Mouse (Mus musculus): Measurements from ENCODE around the gene Gtpbp2. TPM values are rescaled to one million over a fixed set of nuclear protein-coding genes. Genes with fewer than 3 reads are reported as not detected.
A peak's percentile ranks its signal among the peaks of the same experiment; 100 is the strongest.

Gtpbp2 gene
- polyA plus RNA-seq, 1 experiment from 2014 or later: 25.1 TPM

- no peak overlapping the region for H3K27ac ChIP-seq
- peaks cover 34% of the 10 kb centered on the region for H3K36me3 ChIP-seq
- no peak for ATAC-seq
- no peak overlapping the region for H3K4me3 ChIP-seq (replicated peaks)
- H3K9me3 ChIP-seq: no peaks in the 10 kb centered on the region
- no peak overlapping the region for H3K9ac ChIP-seq
- H3K27me3 ChIP-seq (replicated peaks): no peaks in the 10 kb centered on the region
- H3K4me1 ChIP-seq (replicated peaks): no peaks in the 10 kb centered on the region
- H3K4me2 ChIP-seq (replicated peaks): no peak overlapping the region
- 88% methylated on average over 4 of the region's 4 CpGs for WGBS
Observed at GRCm38 (mm10) chr17:46182273-46182672, 21.4 kb downstream of the Gtpbp2 start.

GRCm38 (mm10) chr17:46188829-46189228 is 28.0 kb downstream of the Gtpbp2 start:
- H3K9ac ChIP-seq: no peak overlapping the region
- H3K4me1 ChIP-seq (replicated peaks): no peaks in the 10 kb centered on the region
- H3K27me3 ChIP-seq (replicated peaks): no peaks in the 10 kb centered on the region
- no peak overlapping the region for H3K27ac ChIP-seq
- H3K4me2 ChIP-seq (replicated peaks): no peak overlapping the region
- H3K4me3 ChIP-seq (replicated peaks): no peak overlapping the region
- no peak for ATAC-seq
- WGBS: 93% methylated on average over 2 of the region's 2 CpGs
- H3K9me3 ChIP-seq: no peaks in the 10 kb centered on the region
- peaks cover 40% of the 10 kb centered on the region for H3K36me3 ChIP-seq

- no peak overlapping the region for H3K9ac ChIP-seq
- no peak overlapping the region for H3K27ac ChIP-seq
- peak overlapping the region; percentile 80 for H3K4me2 ChIP-seq (replicated peaks)
- no peaks in the 10 kb centered on the region for H3K9me3 ChIP-seq
- no peak for ATAC-seq
- H3K4me1 ChIP-seq (replicated peaks): peaks cover 8% of the 10 kb centered on the region; the same call in 1 of the 2 replicates
- H3K36me3 ChIP-seq: peaks cover 11% of the 10 kb centered on the region; the same call in 1 of the 2 replicates
- no peaks in the 10 kb centered on the region for H3K27me3 ChIP-seq (replicated peaks)
- 44% methylated on average over 6 of the region's 6 CpGs for WGBS
- peak overlapping the region; percentile 84 for H3K4me3 ChIP-seq (replicated peaks)
Observed at GRCm38 (mm10) chr17:46201151-46201550, 40.3 kb downstream of the Gtpbp2 start.

- peak within 1 kb of the TSS; percentile 81 for H3K4me2 ChIP-seq (replicated peaks)
- peaks cover 9% of the 10 kb centered on the region; the same call in 1 of the 2 replicates for H3K36me3 ChIP-seq
- peak within 1 kb of the TSS; percentile 84 for H3K4me3 ChIP-seq (replicated peaks)
- peak within 1 kb of the TSS; percentile 91 for H3K27ac ChIP-seq
- peak within 1 kb of the TSS; percentile 82 for H3K9ac ChIP-seq
- H3K4me1 ChIP-seq (replicated peaks): peaks cover 8% of the 10 kb centered on the region; the same call in 1 of the 2 replicates
- under 1% methylated on average over 66 of the region's 66 CpGs for WGBS
- H3K9me3 ChIP-seq: no peaks in the 10 kb centered on the region
- peak; percentile 97 for ATAC-seq
- H3K27me3 ChIP-seq (replicated peaks): no peaks in the 10 kb centered on the region
Observed at GRCm38 (mm10) chr17:46202421-46203071, 41.7 kb downstream of the Gtpbp2 start, which contains the start of the genes Polh and Xpo5. Polh (minus strand) TSS chr17:46202645. Xpo5 (plus strand) TSS chr17:46202782.

- peaks cover 8% of the 10 kb centered on the region; the same call in 1 of the 2 replicates for H3K4me1 ChIP-seq (replicated peaks)
- peak overlapping the region; percentile 91 for H3K27ac ChIP-seq
- WGBS: under 1% methylated on average over 20 of the region's 20 CpGs
- ATAC-seq: peak; percentile 28
- peak overlapping the region; percentile 82 for H3K9ac ChIP-seq
- peak overlapping the region; percentile 81 for H3K4me2 ChIP-seq (replicated peaks)
- H3K9me3 ChIP-seq: no peaks in the 10 kb centered on the region
- H3K27me3 ChIP-seq (replicated peaks): no peaks in the 10 kb centered on the region
- H3K4me3 ChIP-seq (replicated peaks): peak overlapping the region; percentile 84
- peaks cover 14% of the 10 kb centered on the region; the same call in 1 of the 2 replicates for H3K36me3 ChIP-seq
Observed at GRCm38 (mm10) chr17:46203078-46203477, 42.2 kb downstream of the Gtpbp2 start.

GRCm38 (mm10) chr17:46206676-46207075 is 45.8 kb downstream of the Gtpbp2 start:
- H3K27ac ChIP-seq: no peak overlapping the region
- no peak overlapping the region for H3K4me2 ChIP-seq (replicated peaks)
- no peak for ATAC-seq
- H3K27me3 ChIP-seq (replicated peaks): no peaks in the 10 kb centered on the region
- no peak overlapping the region for H3K4me3 ChIP-seq (replicated peaks)
- H3K4me1 ChIP-seq (replicated peaks): 0 out of 2 replicates have a peak, but pooled peaks cover 6% of the 10 kb centered on the region
- H3K36me3 ChIP-seq: peaks cover 34% of the 10 kb centered on the region
- no peak overlapping the region for H3K9ac ChIP-seq
- no peaks in the 10 kb centered on the region for H3K9me3 ChIP-seq

GRCm38 (mm10) chr17:46210550-46210949 is 49.7 kb downstream of the Gtpbp2 start:
- WGBS: 72% methylated on average over 3 of the region's 3 CpGs
- no peaks in the 10 kb centered on the region for H3K4me1 ChIP-seq (replicated peaks)
- peaks cover 58% of the 10 kb centered on the region for H3K36me3 ChIP-seq
- no peaks in the 10 kb centered on the region for H3K9me3 ChIP-seq
- no peak for ATAC-seq
- H3K9ac ChIP-seq: no peak overlapping the region
- no peak overlapping the region for H3K4me3 ChIP-seq (replicated peaks)
- no peak overlapping the region for H3K4me2 ChIP-seq (replicated peaks)
- H3K27ac ChIP-seq: no peak overlapping the region
- no peaks in the 10 kb centered on the region for H3K27me3 ChIP-seq (replicated peaks)

Other genes starting within 250 kb of the Gtpbp2 start
- gene Vegfa, start 128.7 kb upstream of the Gtpbp2 start, polyA plus RNA-seq (2015; fragmentation: Nextera tagmentation; extraction: Ambion mirVana): 3.6 and 4.7 TPM in 2 replicates
- 153 and 158 TPM in 2 replicates for gene Mrps18a, start 50.0 kb upstream of the Gtpbp2 start, polyA plus RNA-seq (2015; fragmentation: Nextera tagmentation; extraction: Ambion mirVana)
- gene Rsph9, start 16.8 kb upstream of the Gtpbp2 start, polyA plus RNA-seq (2015; fragmentation: Nextera tagmentation; extraction: Ambion mirVana): 8.1 and 8.6 TPM in 2 replicates
- 33.8 and 36.3 TPM in 2 replicates for gene Mad2l1bp, start 7.5 kb upstream of the Gtpbp2 start, polyA plus RNA-seq (2015; fragmentation: Nextera tagmentation; extraction: Ambion mirVana)
- gene Polh, start 41.6 kb downstream of the Gtpbp2 start, polyA plus RNA-seq (2015; fragmentation: Nextera tagmentation; extraction: Ambion mirVana): 13.4 and 14.8 TPM in 2 replicates
- 31.6 and 31.9 TPM in 2 replicates for gene Xpo5, start 41.8 kb downstream of the Gtpbp2 start, polyA plus RNA-seq (2015; fragmentation: Nextera tagmentation; extraction: Ambion mirVana)
- 75.3 and 75.8 TPM in 2 replicates for gene Polr1c, start 87.0 kb downstream of the Gtpbp2 start, polyA plus RNA-seq (2015; fragmentation: Nextera tagmentation; extraction: Ambion mirVana)
- gene Yipf3, start 87.0 kb downstream of the Gtpbp2 start, polyA plus RNA-seq (2015; fragmentation: Nextera tagmentation; extraction: Ambion mirVana): 86.8 and 111 TPM in 2 replicates
- 0.46 and 0.69 TPM in 2 replicates for gene Lrrc73, start 92.5 kb downstream of the Gtpbp2 start, polyA plus RNA-seq (2015; fragmentation: Nextera tagmentation; extraction: Ambion mirVana)
- 28.6 and 29.6 TPM in 2 replicates for gene Tjap1, start 122.0 kb downstream of the Gtpbp2 start, polyA plus RNA-seq (2015; fragmentation: Nextera tagmentation; extraction: Ambion mirVana)
- gene Dlk2, start 136.4 kb downstream of the Gtpbp2 start, polyA plus RNA-seq (2015; fragmentation: Nextera tagmentation; extraction: Ambion mirVana): 0.64 and 0.77 TPM in 2 replicates
- 6.3 and 7.4 TPM in 2 replicates for gene Abcc10, start 167.3 kb downstream of the Gtpbp2 start, polyA plus RNA-seq (2015; fragmentation: Nextera tagmentation; extraction: Ambion mirVana)
- gene Zfp318, start 222.7 kb downstream of the Gtpbp2 start, polyA plus RNA-seq (2015; fragmentation: Nextera tagmentation; extraction: Ambion mirVana): 6.6 and 7.1 TPM in 2 replicates

Data from intestine, embryonic 15.5 days (tissue).